Mouse (Mus musculus) small intestine, adult 2 months (tissue): ENCODE results near the gene Kat6b.
"Not testable (repeated sequence)": the region's sequence is repeated elsewhere in the genome, so short reads cannot be mapped to it uniquely, and the experiment has no call there.

ENCODE experiments used
- CTCF ChIP-seq: fragments of 200-500 bp; IDR thresholded peaks from 2 replicates; pipeline ENCODE4 v1.5.1; 2012; ENCODE audit warnings: low read depth, mild to moderate bottlenecking, control low read depth, inconsistent platforms, low read length, moderate library complexity, mixed read lengths; ENCODE audit not compliant: insufficient replicate concordance, insufficient read length; ENCODE audit errors: extremely low read depth
- POLR2A ChIP-seq: fragments of 200-500 bp; IDR thresholded peaks from 2 replicates; pipeline ENCODE4 v1.6.1; 2012; ENCODE audit warnings: low read depth, mild to moderate bottlenecking, control low read depth, inconsistent platforms, low read length, moderate library complexity

DNA sequence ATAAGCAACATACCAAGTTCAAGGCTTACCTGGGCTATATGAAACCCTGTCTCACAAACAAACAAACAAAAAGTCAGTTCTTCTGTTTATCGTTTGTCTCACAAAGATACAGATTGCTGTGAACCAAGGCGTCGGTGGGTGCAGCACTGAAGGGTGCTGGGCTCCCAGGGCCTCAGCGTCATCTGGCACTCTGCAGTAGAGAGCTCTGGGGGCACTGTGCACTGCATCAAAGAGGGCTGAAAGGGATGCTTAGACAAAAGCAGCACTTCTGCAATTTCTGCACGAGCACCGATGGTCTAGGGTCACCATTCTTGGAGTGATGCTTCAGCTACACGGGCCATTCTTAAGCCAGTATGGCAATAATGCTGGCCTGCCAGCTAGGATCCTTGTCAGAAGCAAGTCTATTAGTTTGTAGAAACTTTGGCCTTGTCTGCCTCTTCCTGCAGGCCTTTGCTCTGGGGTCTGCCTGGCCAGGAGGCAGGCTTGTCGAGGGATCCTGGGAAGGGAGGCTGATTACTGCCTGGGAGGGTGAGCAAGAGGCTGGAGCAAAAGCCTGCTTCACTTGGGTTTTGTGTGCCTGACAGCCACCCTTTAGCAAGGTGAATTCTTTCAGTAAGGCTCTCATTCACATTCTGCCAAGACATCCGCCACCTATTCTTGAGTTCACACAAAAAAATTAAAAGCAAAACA is 7.3 kb downstream of the Kat6b start:
- not testable (repeated sequence) for TF ChIP-seq POLR2A, CTCF
